Mouse (Mus musculus): ENCODE results near the gene Sirt2. TPM values are rescaled to one million over a fixed set of nuclear protein-coding genes. Genes with fewer than 3 reads are reported as not detected.
A peak's percentile ranks its signal among the peaks of the same experiment; 100 is the strongest.

Gene Sirt2
- total and polyA plus RNA-seq, 3 experiments: 35.7 to 72.4 TPM; not detected in 1

- Histone ChIP-seq H3K4me3 (ENCODE audit: control insufficient read depth in 1 of 2, insufficient read depth in 1 of 2, low read depth in 2 of 2, low read length in 2 of 2) (no peak overlapping the region), H3K9me3 (replicated peaks; ENCODE audit: insufficient read depth, low read length) (no peaks in the 10 kb centered on the region), H3K79me2 (ENCODE audit: control insufficient read depth, insufficient read depth, low read length, poor library complexity) (peaks cover 9% of the 10 kb centered on the region; the same call in 1 of the 2 replicates), H3K4me1 (ENCODE audit: control insufficient read depth in 1 of 2, insufficient read depth in 2 of 2, low read length in 2 of 2) (peaks cover 0 to 7% of the 10 kb centered on the region in 2 experiments; a peak in 2 of 4 replicates), H3K27ac (ENCODE audit: control insufficient read depth, low read depth, low read length) (no peak overlapping the region), H3K9ac (ENCODE audit: control insufficient read depth, low read depth, low read length, poor library complexity, severe bottlenecking) (no peak overlapping the region), H3K27me3 (ENCODE audit: control insufficient read depth in 1 of 2, insufficient read depth in 2 of 2, low read length in 2 of 2) (no peaks in the 10 kb centered on the region), H3K36me3 (ENCODE audit: control insufficient read depth in 1 of 2, insufficient read depth in 2 of 2, low read length in 2 of 2) (no peaks in the 10 kb centered on the region)
- DNase-seq (ENCODE audit: low read depth, low spot score): no peak
- TF ChIP-seq CTCF (IDR thresholded peaks at IDR 0.05 in 2 of 3, conservative IDR thresholded peaks at IDR 0.05 in 1 of 3; ENCODE audit: control insufficient read depth in 1 of 3, insufficient read depth in 1 of 3, low read depth in 2 of 3, low read length in 3 of 3, poor library complexity in 1 of 3, severe bottlenecking in 1 of 3): peak in 1 of 3 experiments; percentile 3; a peak in 1 of 6 replicates
- no peak for TF ChIP-seq E2F4 (IDR thresholded peaks at IDR 0.05; ENCODE audit: borderline replicate concordance, low read depth, low read length)
Observed at GRCm38 (mm10) chr7:28792391-28793185, 26.1 kb downstream of the Sirt2 start.

GRCm38 (mm10) chr7:28793834-28794233, 27.3 kb downstream of the Sirt2 start:
- Histone ChIP-seq H3K9ac (ENCODE audit: control insufficient read depth, low read depth, low read length, poor library complexity, severe bottlenecking) (no peak overlapping the region), H3K27ac (ENCODE audit: control insufficient read depth, low read depth, low read length) (no peak overlapping the region), H3K4me3 (ENCODE audit: control insufficient read depth in 1 of 2, insufficient read depth in 1 of 2, low read depth in 2 of 2, low read length in 2 of 2) (no peak overlapping the region), H3K4me1 (ENCODE audit: control insufficient read depth in 1 of 2, insufficient read depth in 2 of 2, low read length in 2 of 2) (peaks cover 0 to 7% of the 10 kb centered on the region in 2 experiments; a peak in 2 of 4 replicates), H3K27me3 (ENCODE audit: control insufficient read depth in 1 of 2, insufficient read depth in 2 of 2, low read length in 2 of 2) (no peaks in the 10 kb centered on the region), H3K9me3 (replicated peaks; ENCODE audit: insufficient read depth, low read length) (no peaks in the 10 kb centered on the region), H3K36me3 (ENCODE audit: control insufficient read depth in 1 of 2, insufficient read depth in 2 of 2, low read length in 2 of 2) (no peaks in the 10 kb centered on the region), H3K79me2 (ENCODE audit: control insufficient read depth, insufficient read depth, low read length, poor library complexity) (peaks cover 9% of the 10 kb centered on the region; the same call in 1 of the 2 replicates)
- TF ChIP-seq ELF1 (IDR thresholded peaks at IDR 0.05; ENCODE audit: low read depth, low read length) (peak; percentile 52; the same call in 1 of the 2 replicates), JUND (IDR thresholded peaks at IDR 0.05; ENCODE audit: low read depth, low read length) (no peak), TAL1 (IDR thresholded peaks at IDR 0.05; ENCODE audit: low read length) (no peak), GATA1 (IDR thresholded peaks at IDR 0.05; ENCODE audit: low read depth, low read length) (peak; percentile 48; the same call in 1 of the 2 replicates), CHD2 (IDR thresholded peaks at IDR 0.05; ENCODE audit: low read length) (no peak), MAZ (IDR thresholded peaks at IDR 0.05; ENCODE audit: low read depth, low read length) (no peak; the same call in 1 of the 2 replicates), SMC3 (IDR thresholded peaks at IDR 0.05; ENCODE audit: low read depth, low read length) (peak; percentile 60), POLR2AphosphoS2 (IDR thresholded peaks at IDR 0.05; ENCODE audit: low read length) (no peak), EP300 (IDR thresholded peaks at IDR 0.05; ENCODE audit: low read depth in 1 of 2, low read length in 2 of 2) (no peak), RAD21 (IDR thresholded peaks at IDR 0.05; ENCODE audit: low read depth, low read length) (peak; percentile 35), TBP (IDR thresholded peaks at IDR 0.05; ENCODE audit: low read depth, low read length) (peak; percentile 99), SIN3A (IDR thresholded peaks at IDR 0.05; ENCODE audit: low read length) (peak; percentile 23; the same call in 1 of the 2 replicates), ZC3H11A (IDR thresholded peaks at IDR 0.05; ENCODE audit: low read depth, low read length) (peak; percentile 43; the same call in 1 of the 2 replicates), CHD1 (IDR thresholded peaks at IDR 0.05; ENCODE audit: low read depth, low read length) (no peak), MAFK (IDR thresholded peaks at IDR 0.05; ENCODE audit: borderline replicate concordance, low read depth, low read length) (peak; percentile 91), RCOR1 (IDR thresholded peaks at IDR 0.05; ENCODE audit: low read depth, low read length) (no peak), MEF2A (IDR thresholded peaks at IDR 0.05; ENCODE audit: extremely low read depth, insufficient replicate concordance, low read depth, low read length, poor library complexity, severe bottlenecking) (no peak), CTCF (IDR thresholded peaks at IDR 0.05 in 2 of 3, conservative IDR thresholded peaks at IDR 0.05 in 1 of 3; ENCODE audit: control insufficient read depth in 1 of 3, insufficient read depth in 1 of 3, low read depth in 2 of 3, low read length in 3 of 3, poor library complexity in 1 of 3, severe bottlenecking in 1 of 3) (peak; percentile 43 to 58 (median 45)), POLR2A (IDR thresholded peaks at IDR 0.05; ENCODE audit: control insufficient read depth in 1 of 2, insufficient read depth in 1 of 2, low read depth in 1 of 2, low read length in 2 of 2, poor library complexity in 1 of 2) (no peak)
- DNase-seq (ENCODE audit: low read depth, low spot score): peak; percentile 87

All from MEL (cell line).